Mouse (Mus musculus) spleen, adult 18-20 months (tissue): ENCODE results near the gene Swi5.

Experiments
- DNase-seq, 2 experiments: peaks; one replicate each; pipeline ENCODE4 v3.0.0; 2022; ENCODE audit warnings: mixed read lengths in 2 of 2

Swi5 gene

DNA sequence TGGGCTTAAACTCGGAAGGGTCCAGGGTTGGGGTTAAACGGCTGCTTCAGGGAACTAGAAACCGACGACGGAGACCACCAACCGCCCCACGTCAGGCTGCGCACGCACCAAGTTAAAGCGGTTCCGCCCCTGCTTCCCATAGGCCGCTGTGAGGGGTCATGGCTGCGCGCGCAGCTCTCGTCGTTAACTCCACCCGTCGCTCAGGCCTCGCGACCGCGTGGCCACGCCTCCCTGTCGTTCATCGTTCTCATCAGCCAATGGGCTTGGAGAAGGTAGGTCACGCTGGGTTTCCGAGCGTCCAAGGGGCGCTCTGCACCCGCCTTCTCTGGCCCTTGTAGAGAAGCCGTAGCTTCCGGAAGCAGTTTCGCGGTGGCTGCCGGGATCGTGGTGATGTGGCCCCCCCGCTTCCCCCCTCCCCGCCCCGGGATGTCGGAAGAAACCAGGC, at the start of gene Swi5:
Swi5 (minus strand) TSS at position 153 of the 445 bp plus-strand sequence.
- peak; percentile 96 to 98 for DNase-seq

DNA sequence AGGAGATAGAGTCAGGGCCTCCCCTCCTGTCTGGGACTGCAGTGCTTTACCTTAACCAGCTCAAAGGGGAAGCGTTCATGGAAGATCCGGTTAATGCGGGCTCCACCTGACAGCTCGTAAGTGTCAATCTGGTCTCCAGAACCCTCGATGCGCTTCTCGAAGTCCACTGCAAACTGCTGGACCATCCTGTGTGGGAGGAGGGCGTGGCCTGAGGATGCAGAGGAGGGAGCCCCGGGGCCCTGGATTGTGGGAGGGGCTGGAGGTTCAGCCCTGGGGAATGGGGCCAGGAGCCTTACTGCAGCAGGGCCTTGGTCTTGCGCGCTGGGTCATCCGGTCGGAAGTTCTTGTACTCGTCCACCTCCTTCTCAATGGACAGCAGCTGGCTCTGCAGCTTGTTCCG, 48.0 kb upstream of the Swi5 start:
- DNase-seq: no peak

DNA sequence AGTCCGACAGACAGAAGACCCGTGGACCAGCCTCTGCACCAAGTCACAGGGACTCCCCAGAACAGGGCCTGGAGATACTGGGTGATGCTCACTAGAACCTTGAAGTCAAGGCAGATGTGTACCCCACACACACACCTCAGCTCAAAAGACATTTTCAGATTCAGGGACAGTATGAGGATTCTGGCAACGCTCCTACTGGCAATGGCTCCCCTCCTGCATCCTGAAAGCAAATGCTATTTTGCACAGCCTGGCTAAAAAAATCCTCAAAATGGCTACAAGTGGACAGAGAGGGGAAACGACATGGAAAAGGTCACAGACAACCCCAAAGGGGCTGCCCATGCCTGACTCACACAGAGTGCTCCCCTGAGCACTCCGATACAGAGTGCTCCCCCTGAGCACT, 44.3 kb upstream of the Swi5 start:
- DNase-seq: no peak

DNA sequence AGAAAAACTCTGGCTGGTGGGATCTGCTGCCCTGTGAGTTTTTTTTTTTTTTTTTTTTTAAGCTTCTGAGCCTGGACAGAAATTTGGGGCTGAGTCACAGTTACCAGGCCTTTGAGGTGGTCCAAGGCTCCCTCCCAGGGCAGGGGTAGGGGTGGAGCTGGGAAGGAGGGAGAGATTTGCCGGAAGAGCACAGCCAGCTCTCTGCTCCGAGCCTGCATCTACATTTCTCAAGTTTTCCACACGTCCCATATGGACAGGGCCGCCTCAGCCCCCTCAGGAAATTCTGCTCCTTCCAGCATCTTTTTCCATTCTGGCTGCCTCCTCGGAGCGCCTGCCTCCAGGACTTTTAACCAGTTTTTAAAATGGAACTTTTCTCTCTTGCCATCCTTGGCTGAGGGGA, 41.7 kb upstream of the Swi5 start:
- no peak for DNase-seq

DNA sequence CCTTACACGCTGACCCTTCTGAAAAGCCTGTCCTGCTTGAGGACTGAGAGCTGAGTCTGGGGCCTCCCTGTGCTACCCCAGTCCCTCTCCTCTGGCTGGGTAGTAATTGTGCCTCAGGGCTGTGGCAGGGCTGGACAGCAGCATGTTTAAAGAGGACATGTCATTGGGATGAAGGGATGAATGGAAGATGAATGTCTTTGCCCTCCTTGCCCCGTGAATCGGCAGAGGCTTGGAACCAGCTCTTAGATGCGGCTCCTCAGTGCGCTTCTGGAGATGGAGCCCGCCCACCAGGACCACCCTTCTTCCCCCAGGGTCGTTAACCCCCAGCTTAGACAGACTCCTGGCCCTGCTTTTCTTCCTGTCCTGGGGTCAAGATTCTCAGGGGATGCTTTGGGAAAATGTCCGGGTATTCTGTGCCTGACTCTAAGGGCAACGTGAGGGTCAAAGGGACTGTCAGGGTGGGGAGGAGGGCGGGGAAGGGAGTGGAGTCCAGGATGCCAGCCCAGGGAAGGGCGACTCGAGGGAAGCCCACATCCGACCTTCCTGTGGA, 41.1 kb upstream of the Swi5 start:
- no peak for DNase-seq

DNA sequence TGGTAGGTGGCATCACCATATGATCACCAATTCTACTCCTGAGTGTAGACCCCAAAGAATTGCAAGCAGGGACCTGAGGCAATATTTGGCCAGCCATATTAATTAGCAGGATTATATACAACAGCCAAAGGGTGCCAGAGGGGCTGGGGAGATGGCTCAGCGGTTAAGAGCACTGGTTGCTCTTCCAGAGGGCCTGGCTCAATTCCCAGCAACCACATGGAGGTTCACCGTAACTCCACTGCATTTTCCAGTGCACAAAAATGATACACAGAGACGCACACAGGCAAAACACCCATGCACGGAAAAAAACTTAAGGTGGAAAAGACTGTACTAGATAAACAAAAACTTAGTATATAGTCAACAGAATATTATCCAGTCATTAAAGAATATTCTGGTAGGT, 39.3 kb upstream of the Swi5 start:
- DNase-seq: no peak

DNA sequence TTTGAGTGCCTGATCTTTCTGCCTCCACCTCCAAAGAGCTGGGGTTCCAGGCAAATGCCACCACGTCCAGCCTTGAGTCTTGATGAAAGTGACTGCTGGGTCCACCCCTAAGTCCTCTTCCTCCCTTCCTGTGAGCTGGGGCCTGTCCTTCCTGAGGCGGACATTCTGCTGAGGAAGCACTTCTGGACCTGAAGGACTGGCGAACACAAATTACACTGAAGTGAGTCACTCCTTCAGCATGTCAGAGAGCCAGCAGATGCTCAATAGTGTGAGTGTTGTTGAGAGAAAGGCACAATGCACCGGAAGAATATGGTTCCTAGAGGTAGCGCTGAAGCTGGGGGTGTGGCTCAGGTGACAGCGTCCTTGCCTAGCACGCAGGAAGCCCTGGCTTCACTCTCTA, 37.5 kb upstream of the Swi5 start:
- no peak for DNase-seq

DNA sequence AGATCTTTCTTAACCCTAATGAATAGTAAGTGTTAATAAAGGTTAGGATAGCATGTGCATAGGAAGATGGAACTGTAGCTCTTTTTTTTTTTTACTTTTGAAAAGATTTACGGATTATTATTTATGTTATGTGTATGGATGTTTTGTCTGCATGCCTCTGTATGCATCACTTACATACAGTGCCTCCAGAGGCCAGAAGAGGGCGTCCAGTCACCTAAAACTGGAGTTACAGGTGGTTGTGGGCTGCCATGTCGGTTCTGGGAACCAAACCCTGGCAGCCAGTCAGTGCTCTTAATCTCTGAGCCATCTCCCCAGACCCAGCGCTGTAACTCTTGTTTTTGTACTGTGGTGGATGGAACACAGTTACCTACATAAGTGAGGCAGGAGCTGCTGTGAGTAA, 36.4 kb upstream of the Swi5 start:
- DNase-seq: no peak

DNA sequence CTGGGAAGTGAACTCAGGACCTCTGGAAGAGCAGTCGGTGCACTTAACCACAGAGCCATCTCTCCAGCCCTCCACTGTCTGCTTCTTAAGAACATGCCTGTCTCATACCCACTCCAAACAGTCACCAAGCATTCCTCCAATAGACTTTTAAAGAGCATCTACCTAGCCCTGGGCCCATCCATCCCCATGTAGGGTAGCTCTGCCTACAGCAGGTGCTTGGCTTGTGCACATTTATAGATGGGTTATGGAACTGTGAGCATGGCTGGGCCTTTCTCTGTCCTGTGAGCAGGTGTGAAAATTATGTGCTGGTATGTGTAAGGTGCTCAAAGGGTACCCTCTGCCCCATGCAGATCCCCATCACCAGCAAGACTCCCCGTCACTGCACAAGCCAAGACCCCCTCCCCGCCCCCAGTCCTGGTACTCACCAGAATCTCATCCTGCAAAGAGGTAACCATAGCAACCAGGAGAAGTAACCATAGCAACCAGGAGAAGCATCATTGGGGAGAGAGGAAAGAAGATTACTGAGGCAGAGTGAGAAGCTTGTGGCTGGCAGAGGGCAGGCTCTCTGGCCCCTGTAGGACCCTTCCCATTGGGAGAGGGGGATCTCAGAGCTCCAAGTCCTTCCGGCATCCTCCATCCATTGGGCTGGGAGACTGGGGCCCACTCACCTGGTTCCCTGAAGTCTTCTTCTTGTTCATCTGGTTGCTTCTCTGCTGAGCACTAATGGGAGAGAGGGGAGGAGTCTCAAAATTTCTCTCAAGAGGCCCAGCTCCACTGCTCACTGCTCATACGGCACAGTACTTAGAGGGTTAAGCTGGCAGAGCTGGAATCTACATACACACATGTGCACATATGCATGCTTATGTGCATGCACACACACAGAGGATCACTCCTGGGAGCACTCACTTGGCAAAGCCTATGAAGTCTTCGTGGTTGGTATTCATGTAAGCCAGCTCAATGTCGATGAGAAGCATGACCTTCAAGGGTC, 35.2 kb upstream of the Swi5 start:
- no peak for DNase-seq

DNA sequence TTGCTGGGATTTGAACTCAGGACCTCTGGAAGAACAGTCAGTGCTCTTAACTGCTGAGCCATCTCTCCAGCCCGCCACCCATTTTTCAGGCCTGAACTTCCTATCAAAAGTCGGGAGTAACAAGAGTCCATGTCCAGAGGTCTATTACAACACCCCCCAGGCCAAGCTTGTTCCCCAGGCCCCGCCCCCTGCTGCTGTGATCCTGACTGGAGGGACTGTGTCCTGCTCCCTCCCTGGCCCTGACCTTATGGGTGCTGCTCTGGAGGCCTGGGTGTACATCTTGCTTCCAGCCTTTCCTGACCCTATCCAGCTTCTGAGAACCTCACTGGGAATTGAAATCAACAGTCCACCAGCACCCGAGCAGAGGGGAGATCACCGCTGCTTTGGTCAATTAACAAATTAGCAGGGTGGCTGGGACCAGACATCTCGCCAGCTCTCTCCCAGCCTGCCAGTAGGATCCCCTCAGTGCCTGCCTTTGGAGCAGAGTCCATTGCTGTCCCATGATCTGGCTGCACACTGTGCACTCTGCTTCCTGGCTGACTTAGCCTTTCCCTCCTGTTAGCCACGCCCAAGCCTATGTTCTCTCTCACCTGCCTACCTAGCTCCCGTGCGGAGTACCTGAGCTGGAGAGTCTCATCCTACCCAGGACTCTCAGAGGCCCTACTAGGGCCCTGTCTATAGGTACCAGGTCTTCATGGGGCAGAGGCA, 33.9 kb upstream of the Swi5 start:
- no peak for DNase-seq

DNA sequence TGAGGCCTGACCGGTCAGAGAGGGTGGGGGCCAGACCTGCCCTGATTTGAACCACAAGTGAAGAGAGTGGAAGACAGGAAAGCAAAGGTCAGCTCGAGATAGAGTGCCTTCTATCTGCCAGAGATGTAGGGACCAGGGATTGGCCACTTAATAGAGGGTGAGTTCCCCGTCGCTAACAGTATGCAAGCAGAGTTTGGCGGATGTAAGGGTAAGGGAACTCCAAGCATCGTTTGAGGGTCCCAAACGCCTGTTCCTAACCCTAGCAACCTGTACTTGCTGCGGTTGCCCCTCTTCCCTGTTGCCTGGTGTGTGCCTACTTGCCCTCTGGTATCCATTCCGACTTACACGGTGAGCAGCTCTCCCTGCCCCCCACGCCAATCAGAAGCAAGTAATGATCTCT, 32.8 kb upstream of the Swi5 start:
- DNase-seq: no peak

DNA sequence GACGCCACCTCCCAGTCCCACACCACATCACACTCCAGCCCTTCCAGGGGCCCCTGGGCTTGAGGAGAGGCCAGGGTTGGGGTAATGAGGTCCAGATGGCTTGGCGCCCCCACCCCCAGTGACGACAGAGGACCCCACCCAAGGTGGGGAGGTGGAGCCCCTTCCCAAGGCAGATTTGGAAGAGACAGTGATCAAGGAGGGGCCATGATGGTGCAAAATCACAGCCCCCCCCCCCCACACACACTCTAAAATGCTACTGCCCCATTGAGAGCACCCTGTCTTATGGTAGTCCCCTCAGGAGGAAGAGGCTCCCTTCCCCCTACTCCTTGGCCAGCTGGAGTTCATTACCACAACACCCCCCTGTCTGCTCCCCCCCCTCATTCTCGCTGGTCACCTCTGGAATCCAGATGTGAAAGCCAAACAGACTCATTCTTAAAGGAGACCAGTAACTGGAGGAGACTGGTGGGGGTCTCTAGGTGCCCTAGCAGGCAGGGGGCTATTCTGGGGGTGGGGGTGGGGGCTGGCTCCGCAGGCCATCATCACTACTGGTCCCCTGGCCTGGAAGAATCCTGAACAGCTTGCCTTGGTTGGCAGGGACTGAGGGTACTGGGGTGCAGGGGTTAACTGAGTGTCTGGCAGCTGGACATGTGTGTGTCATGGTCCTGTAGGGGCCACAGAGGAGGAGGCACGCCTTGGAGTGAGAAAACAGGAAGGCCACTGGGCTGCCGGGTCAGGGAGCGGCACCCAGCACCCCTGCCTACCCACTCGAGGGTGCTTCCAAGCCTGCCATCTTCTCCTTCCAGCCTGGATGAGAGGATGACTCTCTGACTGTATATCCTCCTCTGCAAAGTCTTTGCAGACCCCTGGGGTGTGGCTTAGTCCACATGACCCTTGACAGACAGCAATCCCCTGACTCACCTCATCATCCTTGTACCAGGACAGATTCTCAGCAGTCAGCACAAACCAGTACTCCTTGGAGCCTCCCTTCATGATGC, 32.0 kb upstream of the Swi5 start:
- no peak for DNase-seq

DNA sequence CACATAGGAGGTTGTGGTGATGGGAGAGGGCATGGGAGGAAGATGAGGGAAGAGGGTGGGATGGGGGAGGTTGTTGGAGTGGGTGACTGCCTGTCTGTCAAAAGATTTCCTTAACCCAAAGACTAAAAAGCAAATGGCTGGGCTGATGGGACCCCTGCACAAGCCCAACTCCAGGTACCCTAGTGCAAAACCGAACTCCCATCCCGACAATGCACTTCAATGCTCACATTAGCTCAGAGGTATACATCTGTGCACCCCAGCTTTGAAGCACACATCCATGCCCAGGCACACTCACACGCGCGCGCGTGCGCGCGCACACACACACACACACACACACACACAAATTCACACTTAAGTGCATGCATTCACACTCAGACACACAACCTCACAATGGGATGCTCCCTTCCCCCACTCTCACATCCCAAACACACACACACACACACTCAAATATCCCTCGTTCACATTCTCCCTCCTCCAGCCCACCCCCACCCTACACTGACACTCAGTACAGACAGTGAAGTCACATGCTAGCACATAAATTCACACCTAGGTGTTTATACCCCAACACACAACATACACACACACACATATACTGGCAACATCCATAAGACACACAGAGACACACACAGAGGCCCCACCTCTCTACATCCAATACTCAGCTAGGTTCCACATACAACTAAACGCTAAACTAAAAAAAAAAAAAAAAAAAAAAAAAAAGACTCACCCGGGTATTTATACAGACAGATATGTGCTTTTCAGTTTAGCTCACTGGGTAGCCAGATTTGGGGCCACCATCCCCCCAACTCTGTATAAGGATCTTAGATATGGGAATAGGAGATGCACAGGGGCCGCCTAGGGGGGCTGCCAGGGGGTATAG, 31.1 kb upstream of the Swi5 start:
- DNase-seq: no peak

DNA sequence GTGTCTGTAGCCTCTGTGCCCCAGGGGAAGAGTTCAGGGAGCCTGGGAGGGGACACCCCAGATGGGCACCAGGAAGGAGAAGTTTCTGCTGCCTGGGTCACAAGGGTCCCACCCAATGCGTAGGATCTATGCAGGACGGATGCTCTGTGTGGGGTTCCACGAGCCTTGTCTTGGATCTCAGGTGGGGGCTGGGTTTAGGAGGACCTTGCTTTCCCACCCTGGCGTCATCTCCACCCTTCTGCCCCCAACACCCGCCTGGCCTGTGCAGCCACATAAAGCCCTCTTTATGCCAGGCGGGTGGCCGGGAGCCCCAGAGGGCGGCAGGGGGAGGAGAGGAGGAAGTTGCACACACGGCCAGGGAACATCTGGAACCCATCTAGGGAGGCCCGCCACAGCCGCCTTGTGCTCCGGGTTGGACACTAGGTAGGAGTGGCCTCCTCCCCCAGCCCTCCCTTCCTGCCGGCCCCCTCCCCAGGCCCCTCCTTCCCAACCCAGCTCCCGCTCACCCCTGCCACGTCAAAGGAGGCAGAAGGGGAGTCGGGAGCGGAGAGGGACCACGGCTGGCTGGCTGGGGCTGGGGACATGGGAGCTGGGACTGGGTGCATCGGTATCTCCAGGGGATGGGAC, 30.0 kb upstream of the Swi5 start:
- no peak for DNase-seq

DNA sequence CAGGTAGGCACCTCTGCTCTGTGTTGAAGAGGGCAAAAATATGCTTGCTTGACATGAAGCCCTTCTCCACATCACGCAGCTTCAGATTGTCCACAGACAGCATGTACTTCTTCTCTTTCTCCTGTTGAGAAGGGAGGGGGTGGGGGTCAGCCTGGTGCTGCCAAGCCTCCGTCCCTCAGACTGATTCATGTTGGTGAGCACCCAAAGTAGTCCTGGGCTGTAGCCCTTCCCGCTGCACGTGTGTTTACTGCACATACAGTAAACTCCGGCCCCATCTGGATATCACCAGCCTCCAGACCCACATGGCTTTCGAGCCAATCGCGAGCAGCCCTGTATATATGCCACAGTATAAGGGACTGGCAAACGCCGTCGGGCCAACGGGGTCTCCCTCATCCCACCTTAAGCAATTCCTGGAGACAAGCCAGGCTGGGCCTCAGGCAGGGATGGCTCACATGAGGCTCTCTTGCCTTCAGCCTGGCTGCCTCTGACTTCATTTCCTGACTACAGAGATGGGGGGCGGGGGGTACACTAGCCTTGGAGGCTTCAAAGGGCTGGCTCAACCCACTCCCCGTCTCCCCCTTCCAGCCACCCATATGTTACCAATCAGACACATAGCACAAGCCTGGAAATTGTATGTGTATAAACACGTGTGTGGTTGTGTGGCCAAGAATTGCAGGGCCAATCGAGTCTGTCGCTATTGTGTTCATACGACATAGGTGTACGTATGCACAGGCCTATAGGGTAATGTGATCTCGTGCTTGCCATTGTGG, 29.2 kb upstream of the Swi5 start:
- DNase-seq: no peak

DNA sequence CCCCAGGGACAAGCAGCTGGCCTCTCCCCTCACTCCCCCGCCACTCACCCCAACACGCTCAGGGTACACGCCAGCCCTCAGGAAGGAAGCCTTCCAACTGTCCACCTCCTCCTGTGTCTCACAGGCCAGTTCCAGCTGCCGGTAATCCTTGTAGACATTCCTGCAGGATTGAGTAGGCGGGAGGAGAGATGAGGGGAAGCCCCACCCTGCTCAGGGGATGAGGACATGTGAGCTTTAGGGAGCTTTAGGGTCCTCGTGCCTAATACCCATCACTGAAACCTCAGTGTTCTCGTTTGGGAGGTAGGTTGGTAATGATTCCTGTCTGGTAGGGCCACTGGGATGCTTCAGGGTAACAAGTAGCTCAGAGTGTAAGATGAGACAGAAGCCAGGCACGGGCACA, 27.9 kb upstream of the Swi5 start:
- DNase-seq: no peak

DNA sequence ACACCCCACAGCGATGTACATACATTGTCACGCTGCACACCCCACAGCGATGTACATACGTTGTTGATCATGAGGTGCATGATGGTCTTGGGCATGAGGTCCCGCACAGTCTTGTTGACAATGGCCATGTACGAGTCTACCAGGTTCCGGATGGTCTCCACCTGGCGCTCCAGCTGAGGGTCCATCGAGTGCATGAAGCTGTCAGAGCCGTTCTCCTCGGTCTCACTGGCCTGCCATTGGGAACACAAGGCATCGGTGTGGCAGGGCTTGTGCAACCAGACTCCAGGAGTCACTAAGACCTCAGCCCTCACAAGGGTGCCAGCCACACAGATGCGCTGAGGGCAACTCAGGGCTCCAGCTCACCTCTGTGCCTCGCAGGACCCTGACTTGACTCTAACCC, 27.0 kb upstream of the Swi5 start:
- DNase-seq: no peak

DNA sequence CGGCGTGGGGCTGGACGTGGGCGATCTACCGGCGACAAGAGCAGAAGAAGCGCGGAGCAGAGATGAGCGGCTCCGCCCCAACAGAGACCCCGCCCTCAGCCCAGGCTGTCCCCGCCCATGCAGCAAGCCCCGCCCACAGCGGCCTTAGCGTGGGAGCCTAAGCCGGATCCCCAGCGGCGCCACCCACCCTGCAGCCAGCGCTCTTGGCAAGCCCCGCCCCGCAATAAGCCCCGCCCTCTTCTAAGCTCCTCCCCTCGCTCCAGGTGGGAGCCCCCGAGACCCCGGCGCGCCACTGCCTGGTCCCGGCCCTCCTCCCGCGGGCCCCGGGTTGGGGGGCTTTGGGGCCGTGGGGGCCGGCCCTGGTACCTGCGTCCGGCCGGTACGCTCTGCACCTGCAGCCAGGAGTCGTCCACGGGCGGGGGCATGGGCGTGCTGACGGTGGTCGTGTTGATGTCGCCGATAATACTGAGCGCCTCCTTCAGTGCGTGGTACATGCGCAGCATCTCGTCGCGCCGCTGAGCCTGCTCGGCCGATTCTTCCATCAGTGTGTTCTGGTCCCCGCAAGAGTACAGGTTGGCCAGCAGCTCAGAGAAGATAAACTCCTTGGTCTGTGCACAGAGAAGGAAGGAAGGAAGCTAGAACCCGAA, 24.6 kb upstream of the Swi5 start:
- DNase-seq: peak; percentile 71 to 82

DNA sequence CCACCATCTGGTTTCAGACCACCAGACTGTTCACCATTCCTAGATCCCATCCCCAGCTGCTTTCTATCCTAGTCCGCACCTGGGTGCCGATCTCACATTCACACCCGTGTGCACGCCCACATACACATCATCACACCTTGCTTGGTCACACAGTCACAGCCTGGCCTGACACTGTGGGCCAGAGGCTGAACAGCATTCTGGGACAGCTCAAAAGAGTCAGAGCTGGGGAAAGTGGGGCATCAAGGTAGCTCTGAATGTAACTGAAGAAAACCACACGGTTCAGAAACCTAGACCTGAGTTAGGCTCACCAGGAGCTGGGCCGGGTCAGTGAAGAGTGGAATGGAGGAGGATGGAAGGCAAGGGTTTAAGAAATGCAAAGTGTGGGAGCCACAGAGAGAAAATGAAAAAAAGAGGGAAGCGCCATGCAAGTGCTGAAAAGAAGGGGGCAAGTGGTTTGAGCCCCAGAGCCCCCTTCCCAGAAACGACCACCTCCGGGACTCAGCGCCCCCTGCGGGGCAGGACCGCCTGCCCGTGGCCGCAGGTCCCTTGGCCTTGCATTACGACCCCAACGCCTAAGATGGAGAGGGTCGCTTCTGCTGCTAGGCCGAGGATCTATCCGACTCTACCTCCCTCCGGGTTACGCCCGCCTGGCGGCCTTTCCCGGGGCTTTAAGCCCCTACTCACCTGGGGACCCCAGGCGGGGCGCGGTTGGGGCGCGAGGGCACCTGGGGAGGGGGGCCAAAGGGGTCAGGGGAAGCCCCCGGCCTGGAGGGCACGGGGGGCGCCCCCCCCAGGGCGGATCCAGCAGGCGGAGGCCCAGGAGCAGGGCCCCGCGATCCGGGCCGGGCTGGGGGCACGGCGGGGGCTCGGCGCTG, 23.8 kb upstream of the Swi5 start:
- DNase-seq: no peak
